20 mouse cellular contexts compared by ENCODE assay signal in genomic region chr2:148900305-148900704, GRCm38 (mm10). TPM values are rescaled to one million over a fixed set of nuclear protein-coding genes. Genes with fewer than 3 reads are reported as not detected.
"Had no signal": no experiment of that assay in that cellular context is flagged by ENCODE, and none has a peak within 500 bp of the region (broad histone marks: within the 10 kb centered on the region; RNA-seq: fewer than 3 reads in every experiment).

No protein-coding gene starts in this region.

- H3K4me1 ChIP-seq: limb, embryonic 12.5 days; liver, embryonic 13.5 days; midbrain, embryonic 13.5 days; neural tube, embryonic 12.5 days had no signal

- ATAC-seq: liver, postnatal 0 days; midbrain, embryonic 13.5 days had no signal

- H3K4me2 ChIP-seq: limb, embryonic 12.5 days; liver, embryonic 13.5 days; midbrain, embryonic 13.5 days; neural tube, embryonic 12.5 days had no signal

- H3K4me3 ChIP-seq: limb, embryonic 12.5 days; liver, embryonic 13.5 days; midbrain, embryonic 13.5 days; neural tube, embryonic 12.5 days had no signal

- DNase-seq: kidney, adult 2 months; kidney, postnatal 25 days; liver; liver, embryonic 13.5 days; liver, postnatal 0 days; right cerebral cortex, postnatal 4 days; spleen, adult 18-20 months; thymus, adult 18-20 months; thymus, postnatal 14 days had no signal

- H3K27ac ChIP-seq: limb, embryonic 12.5 days; liver, embryonic 13.5 days; midbrain, embryonic 13.5 days; neural tube, embryonic 12.5 days had no signal

- H3K36me3 ChIP-seq: limb, embryonic 12.5 days; liver, embryonic 13.5 days; midbrain, embryonic 13.5 days; neural tube, embryonic 12.5 days had no signal

- H3K27me3 ChIP-seq: limb, embryonic 12.5 days; liver, embryonic 13.5 days; midbrain, embryonic 13.5 days; neural tube, embryonic 12.5 days had no signal

- H3K9me3 ChIP-seq: limb, embryonic 12.5 days; liver, embryonic 13.5 days; midbrain, embryonic 13.5 days; neural tube, embryonic 12.5 days had no signal

- H3K9ac ChIP-seq: limb, embryonic 12.5 days; liver, embryonic 13.5 days; liver, postnatal 0 days; midbrain, embryonic 13.5 days; neural tube, embryonic 12.5 days had no signal

RNA-seq across cellular contexts. Expression of gene 9230104L09Rik, which starts 35.5 kb away (rescaled TPM):
- total RNA-seq: layer of hippocampus, adult 8-10 months; left cerebral cortex, postnatal 36 days; megakaryocyte progenitor cell, adult 5-6 weeks; midbrain, postnatal 0 days; neutrophil, adult 5-6 weeks had no signal
- polyA plus RNA-seq: kidney, adult 2 months; kidney, embryonic 16.5 days; limb, embryonic 12.5 days; liver, embryonic 13.5 days; liver, postnatal 0 days; lung, embryonic 16.5 days; midbrain, embryonic 13.5 days; midbrain, postnatal 0 days; neural tube, embryonic 12.5 days; stomach, embryonic 14.5 days had no signal
